Mouse (Mus musculus) G1E (cell line): Measurements from ENCODE around the gene Cpne7. TPM values are rescaled to one million over a fixed set of nuclear protein-coding genes. Genes with fewer than 3 reads are reported as not detected.

Experiments used
- ATAC-seq: 2 replicates; pipeline ENCODE4 v1.8.0; 2016; ENCODE audit warnings: mild to moderate bottlenecking; ENCODE audit not compliant: insufficient number of reproducible peaks, poor library complexity, low FRiP score, severe bottlenecking; ENCODE audit errors: extremely low read depth
- DNase-seq: peaks from one replicate; pipeline ENCODE4 v3.0.0; 2012; ENCODE audit warnings: low spot score
- H3K27me3 ChIP-seq: 2 replicates; pipeline ENCODE4 v1.6.1; 2012; ENCODE audit warnings: mild to moderate bottlenecking, low read length, inconsistent platforms; ENCODE audit not compliant: insufficient read depth
- H3K36me3 ChIP-seq: replicated peaks from 2 replicates; pipeline ENCODE3; 2012; ENCODE audit warnings: mild to moderate bottlenecking, inconsistent platforms
- H3K4me1 ChIP-seq: 2 replicates; pipeline ENCODE4 v1.6.1; 2012; ENCODE audit warnings: low read depth, low read length, inconsistent platforms, mixed read lengths; ENCODE audit not compliant: insufficient read depth
- H3K4me3 ChIP-seq: 2 replicates; pipeline ENCODE4 v1.5.1; 2012; ENCODE audit warnings: low read depth, mild to moderate bottlenecking, inconsistent platforms, low read length, moderate library complexity, mixed read lengths
- H3K9me3 ChIP-seq: replicated peaks from 2 replicates; pipeline ENCODE4 v1.6.1; 2012; ENCODE audit warnings: inconsistent platforms
- CTCF ChIP-seq: IDR thresholded peaks from 2 replicates; pipeline ENCODE4 v1.5.1; 2012; ENCODE audit warnings: low read depth, low read length, inconsistent platforms, mixed read lengths
- GATA1 ChIP-seq: IDR thresholded peaks from 2 replicates; pipeline ENCODE4 v1.6.1; 2012; ENCODE audit warnings: borderline replicate concordance, low read length, inconsistent platforms, mixed read lengths
- GATA2 ChIP-seq: IDR thresholded peaks from 2 replicates; pipeline ENCODE4 v1.6.1; 2012; ENCODE audit warnings: low read depth, low read length, inconsistent platforms, borderline replicate concordance
- POLR2AphosphoS5 ChIP-seq: IDR thresholded peaks from 2 replicates; pipeline ENCODE4 v1.6.1; 2012; ENCODE audit warnings: low read depth, low read length, inconsistent platforms; ENCODE audit not compliant: insufficient replicate concordance
- TAL1 ChIP-seq: conservative IDR thresholded peaks from 2 replicates; pipeline ENCODE4 v1.6.1; 2012; ENCODE audit warnings: low read depth, low read length, inconsistent platforms, mixed read lengths
- polyA plus RNA-seq: library from polyadenylated mRNA; stranded (reverse); fragments of >175 nt; gene quantifications from 2 replicates; pipeline ENCODE4 v1.2.3, GENCODE M21; 2012
- total RNA-seq, 2 experiments: library from RNA; stranded (forward) in 1 of 2; stranded (reverse) in 1 of 2; fragments of 200-1000 nt in 1 of 2; fragments of >200 nt in 1 of 2; fragmentation: Nextera tagmentation in 1 of 2; gene quantifications; 2 replicates each; pipeline ENCODE4 v1.2.3; 2014 to 2017

Cpne7 gene
- total and polyA plus RNA-seq, 3 experiments, result 3.1 to 11.1 (median 3.6) TPM

- Histone ChIP-seq H3K36me3 (no peaks in the 10 kb centered on the region), H3K4me1 (peaks cover 5% of the 10 kb centered on the region; the same call in 1 of the 2 replicates), H3K4me3 (no peak overlapping the region), H3K27me3 (peaks cover 75% of the 10 kb centered on the region), H3K9me3 (no peaks in the 10 kb centered on the region)
- no peak for ATAC-seq
- TF ChIP-seq GATA1 (no peak), CTCF (no peak), TAL1 (no peak), GATA2 (no peak), POLR2AphosphoS5 (no peak)
- no peak for DNase-seq
Observed at GRCm38 (mm10) chr8:123155177-123155576, 38.0 kb downstream of the Cpne7 start.

DNA sequence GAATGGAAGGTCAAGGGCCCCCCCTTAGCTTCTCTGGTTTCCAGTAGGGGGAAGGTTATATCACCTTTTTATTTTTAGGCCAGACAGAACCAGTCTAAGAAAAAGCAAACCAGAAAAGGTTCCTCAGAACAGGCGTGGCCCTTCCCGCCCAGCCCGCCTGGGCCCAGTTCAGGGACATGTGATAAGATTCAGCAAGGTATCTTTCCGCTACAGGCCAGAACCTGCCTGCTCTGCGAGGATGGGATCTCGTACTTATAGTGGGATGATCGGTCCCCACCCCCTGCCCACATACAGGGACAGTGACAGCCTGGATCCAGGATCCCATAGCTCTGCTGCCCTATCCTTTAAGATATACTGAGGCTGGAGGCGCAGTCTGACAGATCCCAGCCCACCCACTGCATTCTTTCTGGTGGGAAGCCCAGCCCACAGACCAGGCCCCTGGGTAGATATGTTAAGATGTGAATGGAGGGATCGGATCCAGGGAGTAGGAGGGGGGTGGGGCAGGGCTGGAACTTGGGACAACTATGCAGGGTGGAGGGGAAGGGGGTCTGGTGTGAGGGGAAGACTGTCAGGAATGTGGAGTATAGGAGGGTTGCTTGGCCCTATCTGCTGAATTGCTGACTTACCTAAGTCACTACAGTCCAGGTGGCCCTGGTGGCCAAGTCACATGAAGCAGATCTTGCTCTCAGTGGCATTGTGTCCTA lies 39.0 kb downstream of the Cpne7 start:
- H3K36me3 ChIP-seq, result no peaks in the 10 kb centered on the region
- DNase-seq, result no peak
- H3K4me1 ChIP-seq, result peaks cover 5% of the 10 kb centered on the region; the same call in 1 of the 2 replicates
- H3K27me3 ChIP-seq, result peaks cover 74% of the 10 kb centered on the region
- no peak overlapping the region for H3K4me3 ChIP-seq
- no peak for ATAC-seq
- H3K9me3 ChIP-seq, result no peaks in the 10 kb centered on the region
- TF ChIP-seq TAL1 (no peak), GATA2 (no peak), CTCF (no peak), POLR2AphosphoS5 (no peak), GATA1 (no peak)

DNA sequence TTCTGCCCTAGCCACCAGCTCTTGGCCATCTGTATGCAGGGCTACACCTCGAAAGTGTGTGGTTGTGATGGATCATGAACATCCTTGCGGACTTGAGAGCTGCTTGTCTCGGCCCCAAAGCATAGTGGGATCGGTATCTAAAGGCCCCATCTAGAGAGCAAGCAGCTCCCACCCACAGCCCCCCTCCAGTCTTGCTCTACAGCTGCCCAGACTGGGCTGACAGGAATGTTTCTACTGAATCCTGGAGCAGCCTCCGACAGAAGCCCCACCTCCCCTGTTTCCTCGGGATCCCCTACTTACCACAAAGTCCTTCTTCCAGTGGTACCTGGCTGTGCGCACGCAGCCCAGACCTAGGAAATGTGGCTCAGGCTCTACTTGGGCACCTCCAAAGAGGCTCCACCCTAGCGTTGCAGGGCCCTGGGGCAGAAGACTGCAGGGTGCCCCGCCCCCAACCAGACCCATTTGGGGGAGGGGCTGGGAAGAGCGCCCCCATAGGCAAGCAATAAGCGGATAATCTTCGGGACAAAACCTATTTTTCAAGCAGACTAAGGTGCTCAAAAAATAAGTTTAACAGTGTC lies 40.8 kb downstream of the Cpne7 start, which contains the start of gene Sult5a1:
Gene Sult5a1, minus strand, starts transcription at position 428 of the 578 bp plus-strand sequence.
- Histone ChIP-seq H3K4me1 (peaks cover 9% of the 10 kb centered on the region), H3K36me3 (no peaks in the 10 kb centered on the region), H3K4me3 (no peak within 1 kb of the TSS), H3K27me3 (peaks cover 72% of the 10 kb centered on the region), H3K9me3 (no peaks in the 10 kb centered on the region)
- ATAC-seq (no peak), DNase-seq (no peak)
- TF ChIP-seq GATA1 (no peak), CTCF (no peak), POLR2AphosphoS5 (no peak), TAL1 (no peak), GATA2 (no peak)

DNA sequence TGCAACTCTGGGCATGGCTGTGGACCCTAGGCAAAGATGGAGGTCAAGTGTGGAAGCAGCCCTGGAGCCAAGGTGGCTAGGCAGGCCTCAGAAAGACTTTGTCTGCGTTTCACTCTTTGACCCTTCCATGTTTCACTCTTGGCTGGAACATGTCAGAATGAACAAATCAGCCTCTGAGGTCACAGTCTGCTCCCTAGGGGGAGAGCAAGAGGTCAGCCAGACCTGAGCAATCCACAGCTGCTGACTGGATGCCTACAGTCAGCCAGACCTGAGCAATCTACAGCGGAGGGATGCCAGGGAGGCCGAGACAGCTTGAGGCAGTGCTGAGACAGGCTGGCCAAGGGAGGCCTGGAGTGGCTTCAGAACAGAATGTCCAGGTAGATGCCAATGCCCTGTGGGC lies 64.2 kb downstream of the Cpne7 start:
- Histone ChIP-seq H3K27me3 (peaks cover 64% of the 10 kb centered on the region), H3K9me3 (peaks cover 20% of the 10 kb centered on the region), H3K4me1 (no peaks in the 10 kb centered on the region), H3K36me3 (no peaks in the 10 kb centered on the region), H3K4me3 (no peak overlapping the region)
- TF ChIP-seq CTCF, result no peak
- TF ChIP-seq GATA2, result no peak
- no peak for TF ChIP-seq POLR2AphosphoS5
- no peak for TF ChIP-seq GATA1
- TF ChIP-seq TAL1, result no peak
- DNase-seq (no peak), ATAC-seq (no peak)

Other genes starting within 250 kb of the Cpne7 start
- gene Ankrd11, start 75.1 kb upstream of the Cpne7 start, total RNA-seq (2014; fragmentation: Nextera tagmentation), result 115 and 128 TPM in 2 replicates
- gene Ankrd11, start 75.1 kb upstream of the Cpne7 start, total RNA-seq (2017), result 51.5 and 57.3 TPM in 2 replicates
- 90.7 and 96.3 TPM in 2 replicates for gene Ankrd11, start 75.1 kb upstream of the Cpne7 start, polyA plus RNA-seq
- 11.7 and 14.2 TPM in 2 replicates for gene Spg7, start 54.4 kb upstream of the Cpne7 start, total RNA-seq (2014; fragmentation: Nextera tagmentation)
- gene Spg7, start 54.4 kb upstream of the Cpne7 start, total RNA-seq (2017), result 36.7 and 40.2 TPM in 2 replicates
- 20.9 and 22.6 TPM in 2 replicates for gene Spg7, start 54.4 kb upstream of the Cpne7 start, polyA plus RNA-seq
- gene Rpl13, start 15.0 kb upstream of the Cpne7 start, total RNA-seq (2014; fragmentation: Nextera tagmentation), result 835 and 904 TPM in 2 replicates
- 3,495 and 3,523 TPM in 2 replicates for gene Rpl13, start 15.0 kb upstream of the Cpne7 start, total RNA-seq (2017)
- gene Rpl13, start 15.0 kb upstream of the Cpne7 start, polyA plus RNA-seq, result 4,220 and 5,023 TPM in 2 replicates
- not detected in 2 replicates for gene Sult5a1, start 40.9 kb downstream of the Cpne7 start, total RNA-seq (2014; fragmentation: Nextera tagmentation)
- 0.06 and 0.11 TPM in 2 replicates for gene Sult5a1, start 40.9 kb downstream of the Cpne7 start, total RNA-seq (2017)
- gene Sult5a1, start 40.9 kb downstream of the Cpne7 start, polyA plus RNA-seq, result not detected in 2 replicates
- gene Dpep1, start 68.9 kb downstream of the Cpne7 start, total RNA-seq (2014; fragmentation: Nextera tagmentation), result not detected in 2 replicates
- gene Dpep1, start 68.9 kb downstream of the Cpne7 start, total RNA-seq (2017), result 0.06 and 0.11 TPM in 2 replicates
- gene Dpep1, start 68.9 kb downstream of the Cpne7 start, polyA plus RNA-seq, result not detected in 2 replicates
- 19.6 and 37.3 TPM in 2 replicates for gene Chmp1a, start 95.4 kb downstream of the Cpne7 start, total RNA-seq (2014; fragmentation: Nextera tagmentation)
- gene Chmp1a, start 95.4 kb downstream of the Cpne7 start, total RNA-seq (2017), result 57.9 and 78.2 TPM in 2 replicates
- gene Chmp1a, start 95.4 kb downstream of the Cpne7 start, polyA plus RNA-seq, result 32.7 and 35.9 TPM in 2 replicates
- 0.30 and 3.5 TPM in 2 replicates for gene Spata33, start 95.5 kb downstream of the Cpne7 start, total RNA-seq (2014; fragmentation: Nextera tagmentation)
- gene Spata33, start 95.5 kb downstream of the Cpne7 start, total RNA-seq (2017), result 1.1 and 1.2 TPM in 2 replicates
- 0.09 and 0.13 TPM in 2 replicates for gene Spata33, start 95.5 kb downstream of the Cpne7 start, polyA plus RNA-seq
- gene Cdk10, start 107.5 kb downstream of the Cpne7 start, total RNA-seq (2014; fragmentation: Nextera tagmentation), result 22.2 and 22.3 TPM in 2 replicates
- gene Cdk10, start 107.5 kb downstream of the Cpne7 start, total RNA-seq (2017), result 25.5 and 29.3 TPM in 2 replicates
- gene Cdk10, start 107.5 kb downstream of the Cpne7 start, polyA plus RNA-seq, result 56.3 and 64.2 TPM in 2 replicates
- gene Spata2l, start 118.9 kb downstream of the Cpne7 start, total RNA-seq (2014; fragmentation: Nextera tagmentation), result 3.4 and 6.8 TPM in 2 replicates
- gene Spata2l, start 118.9 kb downstream of the Cpne7 start, total RNA-seq (2017), result 2.2 and 3.7 TPM in 2 replicates
- gene Spata2l, start 118.9 kb downstream of the Cpne7 start, polyA plus RNA-seq, result 5.2 and 5.7 TPM in 2 replicates
- 6.6 and 15.0 TPM in 2 replicates for gene Zfp276, start 136.8 kb downstream of the Cpne7 start, total RNA-seq (2014; fragmentation: Nextera tagmentation)
- 8.6 and 11.5 TPM in 2 replicates for gene Zfp276, start 136.8 kb downstream of the Cpne7 start, total RNA-seq (2017)
- 6.8 and 7.1 TPM in 2 replicates for gene Zfp276, start 136.8 kb downstream of the Cpne7 start, polyA plus RNA-seq
- 10.5 and 11.1 TPM in 2 replicates for gene Vps9d1, start 137.0 kb downstream of the Cpne7 start, total RNA-seq (2014; fragmentation: Nextera tagmentation)
- gene Vps9d1, start 137.0 kb downstream of the Cpne7 start, total RNA-seq (2017), result 6.9 and 8.7 TPM in 2 replicates
- 69.5 and 89.2 TPM in 2 replicates for gene Vps9d1, start 137.0 kb downstream of the Cpne7 start, polyA plus RNA-seq
- 21.2 and 30.3 TPM in 2 replicates for gene Fanca, start 201.2 kb downstream of the Cpne7 start, total RNA-seq (2014; fragmentation: Nextera tagmentation)
- gene Fanca, start 201.2 kb downstream of the Cpne7 start, total RNA-seq (2017), result 26.2 and 26.3 TPM in 2 replicates
- 48.7 and 50.9 TPM in 2 replicates for gene Fanca, start 201.2 kb downstream of the Cpne7 start, polyA plus RNA-seq
- gene Spire2, start 215.3 kb downstream of the Cpne7 start, total RNA-seq (2014; fragmentation: Nextera tagmentation), result not detected in 2 replicates
- 0.23 and 0.33 TPM in 2 replicates for gene Spire2, start 215.3 kb downstream of the Cpne7 start, total RNA-seq (2017)
- 0.04 and 0.12 TPM in 2 replicates for gene Spire2, start 215.3 kb downstream of the Cpne7 start, polyA plus RNA-seq